Mouse (Mus musculus) liver, embryonic 14 days (tissue): Measurements from ENCODE around the gene Pax1. TPM values are rescaled to one million over a fixed set of nuclear protein-coding genes. Genes with fewer than 3 reads are reported as not detected.

Experiments used
- polyA plus RNA-seq: library from polyadenylated mRNA; depleted of rRNA; stranded (reverse); fragments of >200 nt; gene quantifications from 2 replicates; pipeline ENCODE4 v1.2.3, GENCODE M21; 2012; rRNA removed

Gene Pax1
- 0.02 TPM in 1 of 2 replicates, not detected in the other for polyA plus RNA-seq

GRCm38 (mm10) chr2:147361581-147361980, at the start of gene Pax1:
Gene Pax1 (plus strand): TSS chr2:147361925.

Other genes starting within 250 kb of the Pax1 start
- 0.03 TPM in 1 of 2 replicates, not detected in the other for gene Nkx2-2, start 167.7 kb upstream of the Pax1 start, polyA plus RNA-seq